Mouse (Mus musculus) C2C12 (cell line): ENCODE results near the gene Olfr1495.

ENCODE experiments used
- CTCF ChIP-seq: IDR thresholded peaks from one replicate; pipeline ENCODE4 v1.5.1; 2011; ENCODE audit not compliant: control insufficient read depth, insufficient read depth, insufficient read length
- FOSL1 ChIP-seq: IDR thresholded peaks from one replicate; pipeline ENCODE4 v1.8.0; 2011; ENCODE audit warnings: mild to moderate bottlenecking, low read length; ENCODE audit not compliant: poor library complexity, insufficient read depth, severe bottlenecking
- MAX ChIP-seq: IDR thresholded peaks from one replicate; pipeline ENCODE4 v1.6.1; 2011; ENCODE audit warnings: mild to moderate bottlenecking, control low read depth
- MYOD1 ChIP-seq: IDR thresholded peaks from one replicate; pipeline ENCODE4 v1.6.1; 2011; ENCODE audit warnings: low read depth; ENCODE audit not compliant: control insufficient read depth, insufficient read length
- MYOG ChIP-seq: IDR thresholded peaks from one replicate; pipeline ENCODE4 v1.6.1; 2011; ENCODE audit not compliant: control insufficient read depth, insufficient read length; ENCODE audit errors: extremely low read depth
- USF1 ChIP-seq: IDR thresholded peaks from one replicate; pipeline ENCODE4 v1.6.1; 2011; ENCODE audit warnings: low read depth, mild to moderate bottlenecking, control low read depth, moderate library complexity

GRCm38 (mm10) chr19:13819347-13819746 lies 54.9 kb downstream of the Olfr1495 start, which contains the start of gene Olfr1499:
- TF ChIP-seq MYOD1, result no peak
- no peak for TF ChIP-seq CTCF
- no peak for TF ChIP-seq USF1
- no peak for TF ChIP-seq MAX
- TF ChIP-seq MYOG, result no peak
- TF ChIP-seq FOSL1, result no peak
